Mouse (Mus musculus): ENCODE data around the gene Ociad1. TPM values are rescaled to one million over a fixed set of nuclear protein-coding genes. Genes with fewer than 3 reads are reported as not detected.

Gene Ociad1
- polyA plus RNA-seq (2012; rRNA removed), result 357 and 372 TPM in 2 replicates

DNA sequence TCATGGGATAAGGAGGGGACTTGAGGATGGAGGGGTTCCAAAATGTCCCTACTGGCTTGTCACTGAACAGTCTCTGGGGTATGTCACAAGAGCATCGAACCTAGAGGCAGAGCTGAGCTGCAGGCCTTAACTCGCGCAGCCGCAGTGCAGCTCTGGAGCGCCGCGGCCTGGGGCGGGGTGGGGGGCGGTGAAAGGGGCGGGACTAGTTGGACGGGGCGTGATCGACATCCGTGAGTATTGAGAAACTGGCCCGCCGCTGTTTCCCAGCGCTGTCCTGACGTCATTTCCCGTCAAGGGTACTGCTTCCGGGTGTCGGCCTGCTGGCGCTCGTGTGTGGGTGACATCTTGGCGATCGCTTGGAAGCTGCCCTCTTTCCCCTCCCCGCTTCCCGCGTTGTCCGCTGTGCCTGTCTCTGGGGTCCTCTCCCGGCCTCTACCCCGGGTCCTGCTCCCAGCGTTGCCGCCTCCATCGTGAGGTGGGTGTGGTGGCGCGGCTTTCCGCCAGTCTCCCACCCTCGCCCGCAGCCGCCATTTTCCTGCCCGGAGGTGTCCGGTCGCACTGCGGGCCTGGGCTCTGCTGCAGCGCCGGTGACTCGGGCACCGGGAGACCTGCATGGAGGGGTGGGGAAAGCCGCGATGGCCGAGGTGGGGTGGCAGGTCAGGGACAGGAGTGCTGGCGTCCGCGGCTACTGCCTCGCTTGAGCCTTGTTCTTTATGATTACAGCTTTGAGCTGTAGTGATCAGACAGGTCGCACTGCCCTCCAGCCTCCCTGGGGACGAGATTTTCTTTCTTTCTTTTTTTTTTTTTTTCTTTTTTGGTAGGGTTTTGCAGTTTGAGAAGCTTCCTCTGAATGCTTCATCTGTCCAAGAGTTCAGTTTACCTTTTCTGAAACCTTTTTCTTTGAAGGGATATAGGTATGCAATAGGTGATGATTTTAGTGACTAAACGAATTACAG is at the start of gene Ociad1:
Ociad1 (plus strand) TSS at position 283 of the 956 bp plus-strand sequence.
- DNase-seq (ENCODE audit: extremely low spot score in 1 of 2, low spot score in 1 of 2), result peak; percentile 91 to 98

DNA sequence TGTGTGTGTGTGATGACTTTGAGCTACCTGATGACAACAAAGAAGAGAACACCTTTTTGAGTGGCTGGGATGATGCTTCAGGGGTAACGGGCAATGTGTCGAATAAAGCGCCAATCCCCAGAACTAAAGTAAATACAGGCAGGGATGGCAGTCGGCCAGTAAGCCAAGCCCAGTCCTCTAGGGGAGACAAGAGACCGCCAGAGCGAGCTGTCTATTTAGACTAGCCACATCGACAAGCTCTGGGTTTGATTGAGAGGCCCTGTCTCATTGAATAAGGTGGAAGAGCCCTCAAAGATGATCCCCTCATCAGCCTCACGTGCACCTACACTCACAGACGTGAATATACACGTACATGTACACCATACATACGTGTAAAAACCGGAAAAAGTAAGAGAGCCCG is 48.2 kb upstream of the Ociad1 start:
- DNase-seq (ENCODE audit: extremely low spot score in 1 of 2, low spot score in 1 of 2), result no peak

DNA sequence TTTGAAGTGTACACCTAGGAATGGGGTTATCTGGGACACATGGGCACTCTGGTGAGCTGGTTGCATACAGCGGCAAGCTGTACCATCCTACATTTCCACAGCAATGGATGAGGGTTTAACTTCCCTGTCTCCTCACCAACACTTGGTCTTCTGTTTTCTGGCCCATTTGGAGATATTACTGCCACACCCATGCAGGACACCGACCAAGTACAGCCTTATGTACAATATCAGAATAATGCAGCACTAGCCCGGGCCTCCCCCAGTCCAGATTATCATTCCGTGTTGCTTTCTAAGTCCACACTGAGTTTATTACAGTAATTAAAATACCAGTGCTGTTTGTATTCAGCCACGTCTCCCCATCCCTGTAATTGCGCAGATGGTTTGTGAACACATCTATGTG is 46.2 kb upstream of the Ociad1 start:
- DNase-seq (ENCODE audit: extremely low spot score in 1 of 2, low spot score in 1 of 2), result no peak

DNA sequence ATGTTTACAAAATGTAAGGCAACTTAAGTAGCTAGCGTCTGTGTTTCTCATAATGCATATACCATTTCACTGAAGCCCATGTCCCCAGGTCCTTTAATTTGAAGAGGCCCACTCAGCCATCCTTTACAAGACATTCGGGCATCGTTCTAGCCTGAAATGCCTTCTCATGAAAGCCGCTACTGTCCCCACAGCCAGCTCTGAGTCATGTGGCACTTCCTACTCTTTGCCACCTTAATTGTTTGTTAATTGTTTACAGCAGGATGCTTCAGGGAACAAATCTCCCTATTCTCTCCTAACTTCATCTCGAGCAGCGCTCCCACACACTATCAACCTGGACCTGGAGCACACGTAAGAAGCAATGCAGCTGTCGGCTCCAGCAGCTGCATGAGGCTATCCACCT is 44.4 kb upstream of the Ociad1 start:
- DNase-seq (ENCODE audit: extremely low spot score in 1 of 2, low spot score in 1 of 2), result no peak

DNA sequence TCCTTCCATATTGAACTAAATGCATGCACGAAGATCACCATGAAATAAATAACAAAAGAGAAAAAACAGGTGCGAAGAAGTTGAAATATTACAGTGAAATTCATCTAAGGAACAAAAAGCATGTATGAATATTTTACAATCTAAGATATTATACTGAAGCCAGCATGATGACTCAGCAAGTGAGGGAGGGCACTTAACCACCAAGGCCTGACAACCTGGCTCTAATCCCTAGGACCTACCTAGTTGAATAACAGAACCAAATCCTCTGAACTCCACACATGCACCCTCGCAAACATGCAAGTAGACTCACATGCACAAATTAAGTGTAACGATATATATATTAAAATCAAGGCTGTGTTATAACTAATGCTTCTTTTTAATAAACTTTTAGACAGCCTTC is 43.2 kb upstream of the Ociad1 start:
- DNase-seq (ENCODE audit: extremely low spot score in 1 of 2, low spot score in 1 of 2), result no peak

DNA sequence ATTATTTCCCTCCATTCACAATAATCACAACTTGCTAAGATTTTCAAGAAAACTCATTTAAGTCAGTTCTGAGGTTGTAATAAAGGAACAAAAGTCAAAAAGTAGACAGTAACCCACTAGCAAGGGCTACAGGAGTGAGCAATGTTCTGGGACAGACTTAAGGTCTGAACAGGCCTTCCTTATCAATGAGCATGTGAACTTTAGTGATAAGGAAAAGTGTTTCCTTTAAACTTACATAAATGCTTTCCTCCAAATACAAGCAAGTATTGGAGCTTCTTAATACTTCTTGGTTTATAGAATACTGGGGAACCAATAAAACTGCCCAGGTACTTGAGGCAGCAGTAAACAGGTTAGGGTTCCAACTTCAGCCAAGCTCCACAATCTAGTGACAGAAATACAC is 39.8 kb upstream of the Ociad1 start:
- no peak for DNase-seq (ENCODE audit: extremely low spot score in 1 of 2, low spot score in 1 of 2)

DNA sequence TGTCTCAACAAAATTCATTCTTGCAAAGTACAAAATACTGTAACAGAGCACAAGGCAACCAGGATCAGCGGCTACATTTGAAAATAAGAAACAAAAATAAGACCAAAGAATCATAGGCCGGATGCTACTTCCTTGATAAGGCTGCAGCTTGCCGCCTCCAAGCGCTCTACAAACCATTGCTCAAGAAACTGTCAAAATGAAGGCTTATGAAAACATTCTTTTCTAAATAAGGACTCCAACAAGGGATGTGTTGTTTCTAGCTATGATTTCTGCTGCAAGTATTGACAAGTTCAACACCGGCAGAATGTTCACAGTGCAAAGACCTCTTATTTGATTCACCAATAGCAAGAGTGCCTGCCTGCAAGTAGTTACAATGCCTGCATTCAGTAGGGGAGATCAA is 37.9 kb upstream of the Ociad1 start:
- DNase-seq (ENCODE audit: extremely low spot score in 1 of 2, low spot score in 1 of 2), result no peak

DNA sequence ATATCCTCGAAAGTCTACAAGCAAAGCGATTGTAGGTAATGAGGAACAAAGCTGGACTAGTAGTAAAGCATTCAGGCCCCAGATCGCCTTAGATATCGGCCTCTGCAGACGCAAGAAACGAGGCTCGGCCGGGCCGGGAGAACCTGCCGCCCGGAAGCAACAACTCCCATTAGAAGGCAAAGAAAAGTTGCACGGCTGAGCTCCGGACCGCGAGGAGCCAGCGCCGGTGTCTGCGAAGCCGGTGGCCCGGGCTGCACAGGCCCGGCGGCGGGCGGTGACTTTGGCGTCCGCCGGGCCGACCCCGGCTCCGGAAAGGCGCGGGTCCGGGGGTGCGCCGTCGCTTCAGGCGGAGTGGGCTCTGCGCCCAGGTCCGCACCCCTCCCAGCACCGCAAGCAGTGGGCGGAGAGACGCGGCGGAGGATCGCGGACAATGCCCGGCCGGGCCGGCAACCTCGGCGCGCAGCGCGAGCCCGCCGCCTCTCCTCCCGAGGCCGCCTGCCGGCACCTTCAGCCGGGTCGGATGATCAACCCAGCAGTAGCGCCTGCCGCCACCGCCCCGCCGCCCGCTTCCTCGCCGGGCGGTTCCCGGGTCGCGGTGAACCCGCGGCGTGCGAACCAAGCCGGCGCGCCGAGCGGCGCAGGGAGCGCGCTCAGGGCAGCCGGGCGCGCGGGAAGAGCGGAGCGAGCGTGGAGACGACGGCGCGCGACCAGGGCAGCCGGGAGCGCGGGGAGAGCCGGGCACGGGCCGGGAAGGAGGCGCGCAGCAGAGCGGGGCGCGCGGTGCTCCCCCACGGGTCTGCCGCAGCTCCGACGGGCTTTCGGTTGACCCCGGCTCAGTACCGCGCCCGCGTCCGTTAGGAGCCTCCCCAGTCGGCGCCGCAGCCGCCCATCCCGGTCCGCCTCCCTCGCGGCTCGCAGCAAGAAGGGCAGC is 37.0 kb upstream of the Ociad1 start:
- peak in 1 of 2 experiments; percentile 58 for DNase-seq (ENCODE audit: extremely low spot score in 1 of 2, low spot score in 1 of 2)

DNA sequence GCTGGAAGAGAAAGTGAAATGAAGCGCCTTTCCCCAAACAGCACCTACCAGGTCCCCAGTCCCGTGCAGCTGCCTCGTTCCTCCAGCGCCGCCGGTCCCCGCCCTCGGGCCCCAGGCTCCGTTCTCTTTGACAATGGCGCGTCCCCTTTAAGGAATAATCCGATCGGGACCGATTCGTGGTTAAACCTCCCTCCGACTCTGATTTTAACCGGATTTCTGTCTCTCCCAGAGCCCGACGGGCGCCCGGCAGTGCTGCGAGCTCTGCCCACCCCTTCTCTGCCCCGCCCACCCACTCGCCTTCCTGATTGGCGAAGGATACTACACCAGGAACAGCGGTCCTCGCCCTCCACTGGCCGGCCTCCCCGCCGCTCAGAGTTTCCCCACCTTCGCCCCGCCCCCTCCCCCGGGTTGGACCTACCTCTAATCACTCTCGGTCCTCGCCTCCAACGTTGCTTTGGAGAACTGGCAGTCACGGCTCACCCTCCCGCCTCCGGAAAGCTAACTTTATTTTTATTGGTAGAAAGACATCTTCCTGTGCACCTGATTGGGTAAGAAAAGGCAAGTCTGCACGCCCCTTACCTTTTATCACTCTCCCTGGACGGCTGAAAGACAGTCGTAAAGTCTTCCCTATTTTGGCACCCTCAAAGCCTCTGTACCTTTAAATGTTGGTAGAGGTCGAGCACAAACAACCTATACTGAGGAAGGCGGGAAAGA is 36.1 kb upstream of the Ociad1 start, which contains the start of gene Fryl:
Fryl (minus strand) TSS at position 268 of the 714 bp plus-strand sequence.
- peak; percentile 97 for DNase-seq (ENCODE audit: extremely low spot score in 1 of 2, low spot score in 1 of 2)

DNA sequence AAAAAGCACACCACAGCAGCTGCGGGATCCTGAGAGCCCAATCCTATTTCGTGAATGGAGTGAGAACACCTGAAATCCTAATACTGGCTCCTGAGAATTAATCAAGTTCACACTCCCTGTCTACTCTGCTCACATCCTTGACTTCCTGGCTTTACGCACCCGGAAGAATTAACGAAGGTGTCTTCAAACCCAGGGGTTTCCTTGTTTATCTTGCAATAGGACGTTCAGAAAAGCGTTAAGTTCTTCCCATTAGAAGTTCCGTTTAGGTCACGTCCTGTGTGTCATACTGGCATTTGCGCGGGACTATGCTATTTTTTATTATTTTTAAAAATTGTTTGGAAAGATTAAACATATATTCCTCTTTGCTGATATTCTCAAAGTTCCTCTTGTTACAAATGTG is 35.5 kb upstream of the Ociad1 start:
- DNase-seq (ENCODE audit: extremely low spot score in 1 of 2, low spot score in 1 of 2), result no peak

DNA sequence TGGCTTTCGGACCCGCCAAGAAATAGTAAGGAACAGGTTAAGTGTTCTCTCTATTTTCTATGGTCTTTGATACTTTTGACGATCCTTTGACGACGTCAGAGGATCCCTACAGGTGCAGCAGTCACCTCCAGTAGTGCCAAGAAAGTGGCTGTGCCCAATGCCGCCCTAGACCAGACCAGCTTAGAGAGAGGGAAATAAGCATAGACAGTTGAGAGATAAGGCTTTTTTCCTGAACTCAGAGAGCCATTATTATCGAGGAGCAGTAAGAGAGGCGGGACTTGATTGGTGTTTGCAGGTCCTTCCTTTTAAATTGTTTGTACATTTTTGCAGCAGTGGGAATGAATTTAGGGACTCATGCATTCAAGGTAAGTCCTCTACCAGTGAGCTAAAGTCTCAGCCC is 34.9 kb upstream of the Ociad1 start:
- DNase-seq (ENCODE audit: extremely low spot score in 1 of 2, low spot score in 1 of 2), result no peak

DNA sequence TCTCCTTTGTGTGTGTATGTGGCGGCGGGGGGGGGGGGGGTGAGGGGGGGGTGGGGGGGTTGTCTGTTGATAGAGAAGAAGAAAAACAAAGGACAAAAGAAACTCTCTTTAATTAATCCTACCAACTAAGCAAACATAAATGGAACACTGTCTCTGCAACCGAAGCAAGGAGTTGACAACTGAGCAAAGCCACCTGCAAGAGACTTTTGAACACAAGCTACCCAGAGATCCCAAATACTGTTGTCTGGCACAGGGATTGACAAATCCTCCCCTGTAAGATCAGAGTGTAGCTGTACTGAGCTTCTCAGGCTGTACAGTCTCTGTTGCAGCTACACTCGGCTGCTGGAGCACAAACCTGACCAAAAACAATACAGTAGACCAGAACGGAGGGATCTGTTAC is 28.5 kb upstream of the Ociad1 start:
- no peak for DNase-seq (ENCODE audit: extremely low spot score in 1 of 2, low spot score in 1 of 2)

DNA sequence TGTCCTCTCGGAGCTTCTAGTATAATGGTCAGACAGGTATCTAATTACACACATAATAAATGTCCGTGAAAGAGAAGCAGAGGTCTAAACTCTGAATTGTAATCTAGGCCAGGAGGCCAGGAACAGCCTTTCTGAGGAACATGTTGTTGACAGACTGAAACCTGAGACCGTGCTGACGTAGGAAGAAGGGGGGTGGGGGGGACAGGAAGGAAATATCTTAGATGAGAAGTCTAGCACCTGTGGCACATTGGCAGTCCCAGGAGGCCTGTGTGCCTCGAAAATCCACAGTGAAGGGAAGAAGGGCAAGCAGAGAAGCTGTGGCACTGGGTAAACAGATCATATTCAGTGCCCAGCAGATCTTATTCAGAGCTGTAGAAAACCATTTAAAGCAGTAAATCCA is 27.1 kb upstream of the Ociad1 start:
- no peak for DNase-seq (ENCODE audit: extremely low spot score in 1 of 2, low spot score in 1 of 2)

DNA sequence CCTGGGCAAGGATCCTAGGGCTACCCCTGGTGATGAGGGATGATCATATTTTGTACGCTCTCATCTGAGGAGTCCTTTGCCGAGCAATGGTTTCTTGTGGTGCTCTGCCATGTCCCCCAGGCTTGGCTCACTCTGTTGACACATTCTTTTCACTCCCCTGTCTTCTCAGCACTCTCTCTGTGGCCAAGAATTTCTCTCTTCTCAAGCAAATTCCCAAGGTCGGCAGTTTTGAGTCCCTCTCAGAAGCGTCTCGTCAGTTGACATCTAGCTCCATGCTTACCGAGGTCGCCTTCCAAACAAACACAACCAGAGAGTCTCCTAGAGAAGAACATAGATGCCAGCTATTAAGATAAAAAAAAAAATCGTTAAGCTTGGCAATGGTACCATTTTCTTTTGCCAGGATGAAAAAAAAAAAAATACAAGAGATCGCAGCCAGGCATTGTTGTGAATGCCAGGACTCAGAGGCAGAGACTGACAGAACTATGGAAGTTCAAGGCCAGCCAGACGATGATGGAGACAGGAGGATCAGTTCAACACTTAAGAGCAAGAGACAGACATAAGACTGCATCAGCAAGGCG is 23.9 kb upstream of the Ociad1 start:
- DNase-seq (ENCODE audit: extremely low spot score in 1 of 2, low spot score in 1 of 2), result no peak

DNA sequence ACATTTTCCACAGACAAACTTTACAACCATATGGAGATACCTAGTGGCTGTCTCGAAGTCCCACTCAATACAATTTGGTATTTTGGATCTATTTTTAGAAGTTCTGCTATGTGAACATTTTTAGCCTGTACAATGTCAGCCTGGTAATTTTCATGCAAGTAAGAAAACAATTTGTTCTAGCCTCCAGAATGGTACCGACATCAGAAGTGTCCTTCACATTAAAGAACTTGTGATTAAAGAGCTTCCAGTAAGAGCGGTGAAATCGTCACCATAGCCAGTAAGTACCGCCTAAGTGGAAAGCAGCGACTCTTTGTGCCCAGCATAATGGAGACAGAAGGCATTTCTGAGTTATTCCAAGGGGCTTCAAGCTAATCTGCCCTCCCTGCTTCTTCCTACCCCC is 22.0 kb upstream of the Ociad1 start:
- no peak for DNase-seq (ENCODE audit: extremely low spot score in 1 of 2, low spot score in 1 of 2)

DNA sequence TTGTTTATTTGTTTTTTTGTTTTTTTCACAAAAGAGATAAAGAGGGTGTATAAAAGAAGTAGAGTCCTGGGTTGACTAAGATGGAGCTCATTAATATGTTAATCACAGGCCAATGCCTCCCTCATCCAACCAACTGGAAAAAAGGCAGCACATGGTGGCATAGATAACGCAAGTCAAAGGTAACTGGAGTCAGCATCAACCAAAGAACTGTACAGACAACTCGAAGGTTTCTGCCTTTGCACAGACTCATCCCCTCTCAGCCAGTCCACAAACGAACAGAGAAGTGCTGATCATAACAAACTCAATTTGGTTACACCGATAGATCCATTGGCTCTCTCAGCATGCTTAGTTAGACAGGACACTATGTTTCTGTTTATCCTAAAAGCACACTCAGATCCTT is 19.4 kb upstream of the Ociad1 start:
- no peak for DNase-seq (ENCODE audit: extremely low spot score in 1 of 2, low spot score in 1 of 2)

DNA sequence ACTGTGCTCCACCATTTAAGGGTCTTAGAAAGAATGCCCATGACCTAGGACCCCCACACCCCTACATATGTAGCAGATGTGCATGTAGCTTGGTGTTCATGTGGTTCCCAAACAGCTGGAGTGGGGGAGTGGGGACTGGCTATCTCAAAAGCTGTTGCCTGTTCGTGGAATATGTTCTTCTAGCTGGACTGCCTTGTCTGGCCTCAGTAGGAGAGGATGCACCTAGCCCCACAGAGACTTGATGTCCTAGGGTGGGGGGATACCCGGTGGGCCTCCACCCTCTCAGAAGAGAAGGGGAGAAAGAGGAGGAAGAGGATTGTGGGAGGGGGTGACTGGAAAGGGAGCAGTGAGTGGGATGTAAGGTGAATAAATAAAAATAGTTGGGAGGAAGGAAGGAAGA is 17.6 kb upstream of the Ociad1 start:
- no peak for DNase-seq (ENCODE audit: extremely low spot score in 1 of 2, low spot score in 1 of 2)

DNA sequence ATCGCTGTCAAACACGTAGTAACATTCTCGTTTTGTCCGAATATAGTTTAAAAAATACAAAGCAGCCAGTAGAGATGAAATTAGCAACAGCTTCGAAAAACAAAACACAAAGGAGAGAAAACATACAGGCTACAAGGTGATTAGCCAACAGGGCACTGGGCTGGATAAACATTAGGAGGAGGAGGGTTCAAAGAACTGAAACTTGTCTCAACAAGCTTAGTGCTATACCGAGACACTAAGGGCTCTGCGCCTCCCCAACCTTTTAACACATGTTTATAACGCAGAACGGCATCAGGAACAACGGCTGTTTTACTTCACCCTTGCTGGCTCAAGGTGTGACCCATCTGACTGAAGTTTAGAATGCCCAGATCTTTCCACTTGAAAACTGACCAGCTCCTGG is 13.4 kb upstream of the Ociad1 start:
- no peak for DNase-seq (ENCODE audit: extremely low spot score in 1 of 2, low spot score in 1 of 2)

DNA sequence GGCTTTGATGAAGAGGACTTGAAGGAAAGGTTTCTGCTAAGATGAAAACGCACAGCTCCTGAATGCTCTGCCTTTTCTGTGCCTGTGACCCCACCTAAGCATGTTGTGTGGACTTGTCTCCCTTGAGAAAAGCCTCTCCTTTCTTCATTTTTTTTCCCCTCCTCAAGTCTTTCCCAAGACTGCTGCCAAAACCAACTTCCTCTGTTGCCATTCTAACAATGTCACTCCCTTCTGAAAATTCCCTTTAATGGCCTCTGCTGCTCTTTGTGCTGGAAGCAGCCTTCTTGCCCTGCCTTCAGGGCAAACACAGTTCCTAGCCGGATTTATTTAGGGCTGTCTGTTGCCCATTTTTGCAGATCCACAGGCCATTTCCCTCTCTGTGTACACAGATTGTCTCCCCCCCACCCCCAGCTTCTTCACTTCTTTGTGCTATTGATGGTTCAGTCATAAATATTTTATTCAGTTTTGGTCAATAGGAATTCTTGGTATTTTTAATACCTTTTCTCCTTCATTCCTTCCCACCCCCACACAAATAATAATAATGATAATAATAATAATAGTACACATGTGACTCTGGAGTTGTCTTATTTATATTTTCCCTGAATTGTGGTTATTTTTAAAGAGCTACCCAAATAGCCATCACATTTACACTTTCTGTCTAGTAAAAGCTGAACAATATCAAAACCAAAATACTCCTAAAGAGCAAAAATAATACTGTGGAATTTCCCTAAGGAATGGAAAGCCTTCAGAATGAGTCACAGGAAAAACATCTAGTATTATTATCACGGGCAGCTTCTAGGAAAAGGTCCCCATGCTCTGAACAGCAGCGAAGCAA is 12.6 kb upstream of the Ociad1 start:
- no peak for DNase-seq (ENCODE audit: extremely low spot score in 1 of 2, low spot score in 1 of 2)

DNA sequence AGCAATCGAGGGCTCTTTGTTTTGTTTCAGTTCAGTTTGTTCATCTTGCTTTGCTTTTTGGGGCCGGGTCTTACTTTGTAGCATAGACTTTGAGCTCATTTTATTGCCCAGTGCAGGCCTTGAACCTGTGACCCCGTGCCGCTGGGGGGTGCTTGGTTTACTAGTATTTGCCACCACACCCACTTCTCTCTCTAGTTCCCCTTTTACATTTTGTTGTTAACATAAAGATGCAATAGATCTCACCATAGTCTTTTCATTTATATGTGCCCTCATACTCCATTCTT is 12.1 kb upstream of the Ociad1 start:
- DNase-seq (ENCODE audit: extremely low spot score in 1 of 2, low spot score in 1 of 2), result no peak

Data from frontal cortex, adult 2 months (tissue).